In genomic region chr1:182500224-182500623, GRCm38 (mm10) we compare ENCODE assay signal across 8 mouse cellular contexts. TPM values are rescaled to one million over a fixed set of nuclear protein-coding genes. Genes with fewer than 3 reads are reported as not detected.
DNase-seq lines count a peak whose midpoint lies in the region; ATAC-seq and TF ChIP-seq lines count a peak whose summit lies in the region.

No protein-coding gene starts in this region.

- no peak for TF ChIP-seq POLR2A in liver, adult 2 months (IDR thresholded peaks at IDR 0.05; ENCODE audit: extremely low read depth, insufficient read depth, low read length)

- WGBS in liver, adult 2 months: 69% methylated on average over 4 of the region's 4 CpGs
- 50% methylated on average over 4 of the region's 4 CpGs for WGBS in heart, embryonic 11.5 days (ENCODE audit: insufficient replicate concordance)
- 61% methylated on average over 4 of the region's 4 CpGs for WGBS in lung, embryonic 16.5 days

- H3K9me3 ChIP-seq in heart, embryonic 11.5 days (replicated peaks; ENCODE audit: control insufficient read depth, low read length): no peaks in the 10 kb centered on the region
- H3K9me3 ChIP-seq in lung, embryonic 16.5 days (ENCODE audit: control insufficient read depth, low read length): no peaks in the 10 kb centered on the region

- no peak for ATAC-seq in heart, embryonic 11.5 days (replicated peaks; ENCODE audit: insufficient number of reproducible peaks, low FRiP score, low TSS enrichment)
- ATAC-seq in lung, embryonic 16.5 days (ENCODE audit: low read depth): no peak

- peaks cover 24% of the 10 kb centered on the region for H3K4me1 ChIP-seq in liver, adult 2 months (ENCODE audit: control insufficient read depth, insufficient read depth, low read length)
- H3K4me1 ChIP-seq in heart, embryonic 11.5 days (ENCODE audit: control insufficient read depth, insufficient read depth, low read length): peaks cover 60% of the 10 kb centered on the region
- peaks cover 47% of the 10 kb centered on the region for H3K4me1 ChIP-seq in lung, embryonic 16.5 days (replicated peaks; ENCODE audit: control insufficient read depth, insufficient read depth, low read length)

- H3K27ac ChIP-seq in gastrocnemius, adult 2 months: peak overlapping the region; percentile 84
- peak overlapping the region; percentile 75 for H3K27ac ChIP-seq in liver, adult 2 months (replicated peaks; ENCODE audit: insufficient read depth, low read depth, low read length)
- H3K27ac ChIP-seq in heart, embryonic 11.5 days (ENCODE audit: low read depth, low read length): peak overlapping the region; percentile 47
- peak overlapping the region; percentile 48 for H3K27ac ChIP-seq in lung, embryonic 16.5 days (ENCODE audit: low read length)

- H3K9ac ChIP-seq in liver, adult 2 months (ENCODE audit: low read depth, low read length): no peak overlapping the region
- H3K9ac ChIP-seq in heart, embryonic 11.5 days (ENCODE audit: low read depth, low read length): no peak overlapping the region
- H3K9ac ChIP-seq in lung, embryonic 16.5 days (ENCODE audit: low read length): no peak overlapping the region

- DNase-seq in gastrocnemius, adult 2 months: peak; percentile 24
- no peak for DNase-seq in gastrocnemius, adult 8-10 months (ENCODE audit: low spot score in 2 of 2)
- no peak for DNase-seq in liver, adult 2 months (ENCODE audit: extremely low read depth, low read depth, low spot score)
- no peak for DNase-seq in liver
- DNase-seq in frontal cortex, postnatal 10 days (ENCODE audit: low spot score in 2 of 2): no peak
- no peak for DNase-seq in left cerebral cortex, adult 9 months (ENCODE audit: low spot score in 2 of 2)

- TF ChIP-seq CTCF in gastrocnemius, adult 2 months (IDR thresholded peaks at IDR 0.05): no peak
- TF ChIP-seq CTCF in liver, adult 2 months (IDR thresholded peaks at IDR 0.05; ENCODE audit: low read depth, low read length): no peak

- H3K4me2 ChIP-seq in heart, embryonic 11.5 days: no peak overlapping the region
- H3K4me2 ChIP-seq in lung, embryonic 16.5 days (ENCODE audit: low read depth, low read length): no peak overlapping the region

- H3K27me3 ChIP-seq in liver, adult 2 months (ENCODE audit: control insufficient read depth, insufficient read depth, low read length): no peaks in the 10 kb centered on the region
- H3K27me3 ChIP-seq in heart, embryonic 11.5 days (ENCODE audit: control insufficient read depth, insufficient read depth, low read length): no peaks in the 10 kb centered on the region
- H3K27me3 ChIP-seq in lung, embryonic 16.5 days (ENCODE audit: control insufficient read depth, insufficient read depth, low read depth, low read length): no peaks in the 10 kb centered on the region

- H3K36me3 ChIP-seq in liver, adult 2 months (ENCODE audit: control insufficient read depth, insufficient read depth, low read length): no peaks in the 10 kb centered on the region
- H3K36me3 ChIP-seq in heart, embryonic 11.5 days (ENCODE audit: control insufficient read depth, insufficient read depth, low read length): no peaks in the 10 kb centered on the region
- H3K36me3 ChIP-seq in lung, embryonic 16.5 days (ENCODE audit: control insufficient read depth, insufficient read depth, low read length): no peaks in the 10 kb centered on the region; the same call in 1 of the 2 replicates

- intact Hi-C loops in gastrocnemius, adult 2 months (cut with DNase I): no loop called here

- peak overlapping the region; percentile 33; the same call in 1 of the 2 replicates for H3K4me3 ChIP-seq in gastrocnemius, adult 2 months
- no peak overlapping the region for H3K4me3 ChIP-seq in liver, adult 2 months (ENCODE audit: insufficient read depth, low read depth, low read length)
- H3K4me3 ChIP-seq in heart, embryonic 11.5 days (ENCODE audit: low read depth, low read length): no peak overlapping the region
- no peak overlapping the region for H3K4me3 ChIP-seq in lung, embryonic 16.5 days (ENCODE audit: low read length)

- peaks cover 3% of the 10 kb centered on the region; the same call in 1 of the 2 replicates for H3K79me2 ChIP-seq in liver, adult 2 months (ENCODE audit: control insufficient read depth, insufficient read depth, low read length)

RNA-seq across cellular contexts. Expression of gene Capn2, which starts 17.2 kb away (rescaled TPM):
- total RNA-seq in gastrocnemius, adult 2 months (2021): 10 to 100 TPM; 46.7 to 55.3 TPM
- 10 to 100 TPM; 46.6 to 49.7 (median 47.6) TPM for total RNA-seq in gastrocnemius, adult 8-10 months (2022)
- 27.8 and 28.1 TPM in 2 replicates for total RNA-seq in liver, adult 2 months (2014; rRNA removed)
- polyA plus RNA-seq in liver, adult 2 months (2012; rRNA removed): 9.3 and 10.3 TPM in 2 replicates
- polyA plus RNA-seq in heart, embryonic 11.5 days (2014; fragmentation: Nextera tagmentation; extraction: Ambion mirVana): 68.1 and 83.7 TPM in 2 replicates
- 127 and 136 TPM in 2 replicates for polyA plus RNA-seq in lung, embryonic 16.5 days (2015; fragmentation: Nextera tagmentation; extraction: Ambion mirVana)
